Mouse (Mus musculus): ENCODE measurements around the gene Znhit3. TPM values are rescaled to one million over a fixed set of nuclear protein-coding genes. Genes with fewer than 3 reads are reported as not detected.

Znhit3 gene
- 1.6 and 1.8 TPM in 2 replicates for polyA plus RNA-seq (2012; ENCODE audit: low replicate concordance)

GRCm38 (mm10) chr11:84916053-84916702, at the start of gene Znhit3:
TSS of gene Znhit3 (minus strand) at chr11:84916366.

GRCm38 (mm10) chr11:84957591-84958270, 41.6 kb upstream of the Znhit3 start, which contains the start of gene Car4:
TSS of gene Car4 (plus strand) at chr11:84957786.

GRCm38 (mm10) chr11:84879772-84880464, 36.2 kb downstream of the Znhit3 start, which contains the start of the genes Myo19 and Pigw:
TSS of gene Myo19 (plus strand) at chr11:84880148.
TSS of gene Pigw (minus strand) at chr11:84880285.

GRCm38 (mm10) chr11:84870337-84871043, 45.7 kb downstream of the Znhit3 start, which contains the start of gene Ggnbp2:
TSS of gene Ggnbp2 (minus strand) at chr11:84870817.

Other genes starting within 250 kb of the Znhit3 start
- gene Mrm1, start 96.9 kb downstream of the Znhit3 start, polyA plus RNA-seq (2012; ENCODE audit: low replicate concordance): 8.2 and 12.2 TPM in 2 replicates
- gene Dhrs11, start 87.4 kb downstream of the Znhit3 start, polyA plus RNA-seq (2012; ENCODE audit: low replicate concordance): 12.8 and 36.0 TPM in 2 replicates
- 84.8 and 114 TPM in 2 replicates for gene Ggnbp2, start 45.5 kb downstream of the Znhit3 start, polyA plus RNA-seq (2012; ENCODE audit: low replicate concordance)
- 7.4 and 12.7 TPM in 2 replicates for gene Myo19, start 36.2 kb downstream of the Znhit3 start, polyA plus RNA-seq (2012; ENCODE audit: low replicate concordance)
- gene Pigw, start 36.1 kb downstream of the Znhit3 start, polyA plus RNA-seq (2012; ENCODE audit: low replicate concordance): 1.3 and 2.4 TPM in 2 replicates
- gene Car4, start 41.4 kb upstream of the Znhit3 start, polyA plus RNA-seq (2012; ENCODE audit: low replicate concordance): not detected in 2 replicates
- gene Usp32, start 223.8 kb upstream of the Znhit3 start, polyA plus RNA-seq (2012; ENCODE audit: low replicate concordance): 12.4 and 18.2 TPM in 2 replicates